Mouse (Mus musculus) embryo, embryonic 10 days (tissue): ENCODE results near the gene BC005561.

Experiments used
- DNase-seq: peaks from one replicate; pipeline ENCODE4 v3.0.0-alpha.2; 2015; ENCODE audit warnings: low spot score

BC005561 gene

DNA sequence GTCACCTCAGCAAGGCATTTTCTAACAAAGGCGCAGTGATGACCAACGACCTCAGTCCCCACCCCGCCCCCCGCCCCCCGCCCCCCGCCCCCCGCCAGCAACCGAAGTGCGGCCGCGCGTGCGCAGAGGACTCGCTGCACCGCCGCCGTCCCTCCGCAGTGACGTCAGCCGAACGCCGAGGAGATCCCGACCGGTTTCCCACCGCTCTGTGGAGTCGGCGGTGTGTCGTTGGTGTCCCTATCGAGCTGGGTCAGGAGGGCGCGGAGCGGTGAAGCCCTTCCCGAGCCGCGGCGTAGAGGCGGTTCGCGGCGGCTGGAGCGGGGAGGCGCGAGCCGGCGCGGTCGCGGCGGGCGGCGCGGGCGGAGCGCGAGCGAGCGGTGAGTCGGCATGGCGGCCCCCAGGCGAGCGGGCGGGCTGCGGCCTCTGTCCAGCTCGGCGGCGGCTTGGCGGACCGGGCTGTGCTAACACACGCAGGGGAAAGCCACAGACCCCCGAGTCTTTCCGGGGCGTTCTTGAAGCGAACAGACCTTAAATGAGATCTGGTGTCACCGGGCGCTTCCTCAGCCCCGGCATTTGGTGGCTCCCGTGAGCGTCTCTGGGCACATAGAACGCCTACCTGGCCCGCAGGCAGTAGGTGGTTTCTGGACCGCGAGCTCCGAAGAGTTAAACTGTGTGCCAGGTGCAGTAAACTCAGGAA, at the start of gene BC005561:
TSS of gene BC005561 (plus strand) at position 158 of the 697 bp plus-strand sequence.
- peak; percentile 96 for DNase-seq

DNA sequence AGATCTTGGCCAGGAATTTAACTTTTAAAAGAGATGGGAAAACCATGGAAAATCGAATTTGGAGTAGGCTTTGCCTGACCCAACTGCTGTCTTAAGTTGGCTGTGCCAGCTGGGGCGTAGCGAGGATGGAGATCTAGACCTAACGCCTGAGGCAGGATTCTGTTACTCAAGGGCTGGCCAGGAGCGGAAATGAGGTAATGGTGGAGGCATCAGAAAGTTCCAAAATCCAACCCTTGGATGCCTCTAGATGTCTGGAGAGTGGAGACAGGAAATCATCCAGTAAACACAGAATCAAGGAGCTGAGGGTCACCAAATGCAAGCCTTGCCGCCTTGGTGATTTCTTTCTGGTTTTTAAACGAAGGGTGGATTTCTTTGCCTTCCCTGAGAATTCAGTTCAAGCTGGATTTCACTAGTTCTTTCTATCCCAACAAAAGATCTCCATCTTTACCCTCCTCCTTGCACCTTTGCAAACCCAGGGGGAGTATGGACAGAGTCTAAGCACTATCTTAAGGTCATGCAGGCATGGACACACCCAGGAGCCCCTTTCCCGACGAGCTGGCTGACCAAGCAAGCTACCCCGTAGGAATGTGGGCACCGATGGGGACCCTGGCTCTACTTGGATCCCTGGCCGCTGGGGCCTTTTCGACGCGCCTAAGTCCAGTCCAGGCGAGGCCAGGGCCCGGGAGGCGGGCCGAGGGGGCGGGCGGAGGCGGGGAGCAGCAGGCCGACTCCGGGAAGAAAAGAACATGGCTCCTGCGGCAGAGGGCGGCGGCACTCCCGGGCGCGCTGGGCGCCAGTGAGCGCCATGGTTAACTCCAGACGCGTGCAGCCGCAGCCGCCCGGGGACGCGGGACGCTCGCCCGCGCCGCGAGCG, 49.1 kb upstream of the BC005561 start, which contains the start of gene Pkd2:
TSS of gene Pkd2 (plus strand) at position 619 of the 874 bp plus-strand sequence.
- peak; percentile 75 for DNase-seq

GRCm38 (mm10) chr5:104459706-104460455, 48.3 kb upstream of the BC005561 start:
- DNase-seq: peak; percentile 79

DNA sequence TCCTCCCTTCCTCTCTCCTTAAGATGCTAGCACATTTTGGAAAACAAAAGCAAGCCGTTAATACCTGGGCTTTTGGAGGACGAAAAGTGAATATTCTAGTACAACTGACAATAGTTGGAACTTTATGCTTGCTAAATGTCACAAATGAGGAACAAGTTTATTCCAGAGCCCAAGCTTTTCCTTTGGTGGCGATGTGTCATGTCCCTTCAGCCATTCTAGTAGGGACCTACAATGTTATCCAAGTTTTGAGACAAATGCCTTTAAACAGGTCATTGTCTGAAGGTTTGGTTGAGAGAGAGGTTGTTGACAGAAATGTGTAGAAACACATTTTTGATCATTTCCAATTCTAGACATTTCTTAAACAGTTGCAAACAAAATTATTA, 47.7 kb upstream of the BC005561 start:
- DNase-seq: no peak

DNA sequence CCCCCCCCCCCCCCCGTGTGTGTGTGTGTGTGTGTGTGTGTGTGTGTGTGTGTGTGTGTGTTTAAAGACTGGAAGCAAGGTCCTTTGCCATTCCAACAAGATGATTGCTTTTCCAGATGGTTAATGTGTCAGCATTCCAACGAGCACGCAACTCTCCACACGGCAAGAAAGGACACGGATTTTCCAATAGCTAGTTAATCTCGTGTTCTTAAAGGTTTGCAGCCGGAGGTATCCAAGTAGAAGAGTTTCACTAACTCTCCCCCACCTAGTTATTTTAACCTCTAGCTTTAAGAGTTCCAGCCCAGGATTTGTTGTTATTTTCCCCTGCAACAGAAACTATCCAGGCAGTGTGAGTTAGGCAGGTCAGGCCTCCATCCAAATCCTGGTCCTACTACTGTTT, 47.3 kb upstream of the BC005561 start:
- peak; percentile 51 for DNase-seq

GRCm38 (mm10) chr5:104465279-104465678, 42.9 kb upstream of the BC005561 start:
- DNase-seq: no peak

DNA sequence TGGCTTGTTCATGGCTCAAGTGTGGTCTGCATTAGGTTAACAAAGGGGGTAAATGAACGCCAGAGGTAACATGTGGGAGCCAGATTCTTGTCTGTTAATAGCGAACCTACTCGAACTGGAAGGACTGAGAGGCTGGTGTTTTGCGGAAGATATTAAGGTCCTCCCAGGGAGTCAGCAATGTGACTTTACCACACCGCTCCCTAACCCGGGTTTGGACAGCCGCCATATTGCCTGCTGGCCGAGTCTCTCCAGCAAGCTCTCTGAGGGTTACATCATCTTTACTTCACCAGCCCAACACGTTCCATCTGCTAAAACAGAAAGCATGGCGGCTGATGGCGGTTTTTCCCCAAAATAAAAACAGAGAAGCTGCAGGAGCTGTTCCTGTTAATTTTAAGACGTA, 42.4 kb upstream of the BC005561 start:
- DNase-seq: no peak

- no peak for DNase-seq
Measured at GRCm38 (mm10) chr5:104466816-104467215, 41.3 kb upstream of the BC005561 start.

DNA sequence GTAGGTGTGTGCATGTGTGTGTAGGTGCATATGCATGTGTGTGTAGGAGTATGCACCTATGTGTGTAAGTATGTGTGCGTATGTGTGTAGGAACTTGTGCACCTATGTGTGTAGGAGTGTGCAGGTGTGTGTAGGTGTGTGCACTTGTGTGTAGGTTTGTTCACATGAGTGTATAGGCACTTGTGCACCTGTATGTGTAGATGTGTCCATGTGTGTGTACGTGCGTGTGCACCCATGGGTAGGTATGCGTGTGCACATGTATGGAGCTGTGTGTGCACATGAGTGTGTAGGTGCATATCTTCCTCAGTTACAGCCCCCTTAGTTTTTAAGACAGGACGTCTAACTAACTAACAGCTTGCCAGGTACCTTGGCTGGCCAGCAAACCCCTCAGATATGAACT, 39.6 kb upstream of the BC005561 start:
- no peak for DNase-seq

- no peak for DNase-seq
Measured at GRCm38 (mm10) chr5:104470981-104471391, 37.2 kb upstream of the BC005561 start.

GRCm38 (mm10) chr5:104472371-104472770, 35.8 kb upstream of the BC005561 start:
- peak; percentile 35 for DNase-seq

DNA sequence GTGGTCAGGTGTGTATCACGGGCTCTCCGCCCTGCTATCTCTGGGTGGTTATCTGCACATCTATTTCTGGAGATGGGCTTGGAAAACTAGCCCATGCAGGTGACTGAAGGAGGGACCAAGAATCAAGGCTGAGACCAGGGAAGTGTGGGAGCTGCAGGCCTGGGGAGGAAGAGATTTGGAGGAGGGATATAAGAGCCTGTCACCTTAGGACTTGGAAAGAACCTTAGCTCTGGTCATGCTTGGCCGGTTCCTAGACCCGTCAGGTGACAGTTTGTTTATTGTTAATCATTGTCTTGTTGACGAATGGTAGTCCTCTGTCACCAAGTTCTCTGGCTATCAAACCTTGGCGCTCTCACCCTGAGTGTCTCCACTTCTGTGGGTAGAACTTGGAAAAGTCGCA, 27.8 kb upstream of the BC005561 start:
- DNase-seq: no peak

DNA sequence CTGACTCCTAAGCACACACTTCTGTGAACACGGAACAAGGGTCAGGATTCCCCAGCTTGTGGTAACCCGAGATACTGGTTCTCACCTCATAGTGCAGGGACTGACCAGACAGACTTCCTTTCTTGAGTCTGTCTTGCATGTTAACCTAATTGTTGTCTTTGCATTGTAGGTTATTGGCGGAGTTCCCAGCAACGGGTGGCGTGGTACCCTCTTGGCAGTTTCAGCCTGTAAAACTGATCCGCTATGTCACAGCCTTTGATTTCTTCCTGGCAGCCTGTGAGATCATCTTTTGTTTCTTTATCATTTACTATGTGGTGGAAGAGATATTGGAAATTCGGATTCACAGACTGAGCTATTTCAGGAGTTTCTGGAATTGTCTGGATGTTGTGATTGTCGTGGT, 25.3 kb upstream of the BC005561 start:
- DNase-seq: no peak

DNA sequence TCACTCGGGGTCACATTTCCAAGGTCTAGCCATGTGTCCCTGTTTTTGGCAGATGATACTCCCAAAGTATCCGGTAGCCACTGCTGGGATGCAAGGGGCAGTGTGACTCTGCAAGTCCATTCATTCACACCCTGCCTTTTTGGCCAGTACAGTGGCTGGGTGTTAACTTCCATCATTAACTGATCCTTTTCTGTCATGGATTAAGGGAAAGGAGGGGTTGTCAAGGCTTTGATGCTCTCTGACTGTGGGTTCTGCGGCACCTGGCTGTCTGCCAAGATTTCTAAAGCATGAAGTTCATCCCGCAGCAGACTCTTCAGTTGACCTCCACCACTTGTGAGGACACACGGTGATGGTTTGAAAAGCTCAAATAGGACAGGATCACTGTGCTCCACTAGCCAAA, 16.6 kb upstream of the BC005561 start:
- no peak for DNase-seq

DNA sequence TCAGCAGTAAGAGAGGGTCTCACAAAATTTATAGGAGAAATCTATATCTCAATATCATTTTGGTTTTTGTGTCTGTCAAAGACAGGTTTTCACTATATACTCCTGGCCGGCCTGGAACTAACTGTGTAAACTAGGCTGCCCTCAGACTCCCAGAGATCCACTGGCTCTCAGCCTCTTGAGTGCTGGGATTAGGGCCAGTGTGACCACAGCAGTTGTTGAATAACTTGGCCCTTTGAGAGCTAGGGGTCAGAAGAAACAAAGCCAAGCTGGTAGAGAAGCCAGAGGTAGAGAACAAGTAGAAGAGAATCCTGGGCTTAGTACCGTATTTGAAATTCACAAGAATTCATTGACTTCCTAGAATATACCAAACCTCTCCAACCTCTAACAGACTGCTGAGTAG, 3.3 kb upstream of the BC005561 start:
- no peak for DNase-seq

GRCm38 (mm10) chr5:104507829-104508194, 340 bp upstream of the BC005561 start:
- no peak for DNase-seq

- no peak for DNase-seq
Measured at GRCm38 (mm10) chr5:104511211-104511610, 3.1 kb downstream of the BC005561 start.

DNA sequence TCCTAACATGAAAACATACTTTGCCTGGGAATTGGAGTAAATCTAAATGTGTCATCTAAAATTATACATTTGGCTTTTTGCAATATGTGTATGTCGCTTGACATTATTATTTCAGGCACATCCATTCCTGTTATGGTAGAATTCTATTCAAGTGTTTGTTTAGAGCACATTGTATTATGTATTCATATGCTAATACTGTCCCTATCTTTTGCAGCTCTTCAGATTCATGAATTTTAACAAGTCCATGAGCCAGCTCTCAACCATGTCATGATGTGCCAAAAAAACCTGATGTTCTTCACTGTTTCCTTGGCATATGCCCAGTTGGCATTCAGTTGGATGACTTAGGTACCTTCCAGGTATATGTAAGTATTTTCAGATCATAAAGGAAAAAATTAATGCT, 30.5 kb downstream of the BC005561 start:
- DNase-seq: no peak

- DNase-seq: no peak
Measured at GRCm38 (mm10) chr5:104539331-104539730, 31.2 kb downstream of the BC005561 start.

DNA sequence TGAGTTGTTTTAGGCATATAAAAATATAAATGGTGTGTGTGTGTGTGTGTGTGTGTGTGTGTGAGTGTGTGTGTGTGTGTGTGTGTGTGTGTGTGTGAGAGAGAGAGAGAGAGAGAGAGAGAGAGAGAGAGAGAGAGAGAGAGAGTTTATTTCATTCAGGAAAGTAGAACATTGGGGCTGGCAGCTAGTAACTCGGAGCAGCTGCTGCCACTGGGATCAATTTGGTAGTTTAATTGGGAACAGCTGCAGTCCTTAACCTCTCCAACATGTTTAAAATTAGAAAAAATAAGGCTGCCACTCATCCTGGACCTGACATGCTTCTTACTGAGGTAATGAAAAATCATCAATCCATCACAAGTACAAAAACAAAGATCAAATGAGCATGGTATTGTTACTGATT, 59.9 kb downstream of the BC005561 start:
- DNase-seq: peak; percentile 20

GRCm38 (mm10) chr5:104570766-104571165, 62.6 kb downstream of the BC005561 start:
- DNase-seq: no peak

DNA sequence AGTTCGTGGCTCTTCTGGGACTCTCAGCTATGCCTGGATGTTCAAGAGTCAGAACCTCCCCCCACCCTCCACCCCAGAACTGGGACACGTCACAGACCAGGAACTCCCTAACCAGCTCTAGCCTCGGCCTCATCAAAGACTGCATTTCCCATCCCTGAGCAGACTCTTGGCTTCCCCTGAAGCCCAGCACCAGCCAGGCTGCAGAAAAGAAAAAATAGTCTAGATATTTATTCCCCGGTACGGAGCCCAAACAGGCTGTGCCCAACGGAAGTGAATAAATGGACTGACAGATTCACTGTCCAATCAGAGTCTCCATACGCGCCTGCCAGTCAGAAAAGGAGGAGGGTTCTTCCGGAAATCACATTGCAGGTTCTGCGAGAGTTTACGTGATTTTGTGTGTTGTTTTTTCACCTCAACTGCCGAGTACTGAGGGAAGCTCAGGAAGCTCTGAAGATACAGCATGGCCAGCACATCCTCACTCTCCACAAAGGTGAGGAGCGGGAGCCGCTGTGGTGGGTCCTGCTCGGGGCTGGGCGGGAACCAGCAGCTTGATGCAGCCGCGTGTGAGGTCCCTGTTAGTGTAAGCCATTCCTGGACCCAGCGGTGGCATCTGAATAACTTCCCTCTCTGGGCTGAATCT, 63.2 kb downstream of the BC005561 start:
- peak; percentile 88 for DNase-seq
